Mouse (Mus musculus) liver, embryonic 14.5 days (tissue): ENCODE measurements at regions not wholly inside any gene's neighbourhood (a gene's known extent, or its start where the extent isn't known, plus 50 kb on each side); places are given as distances from the start of the nearest gene placed in this dataset.
A peak's percentile ranks its signal among the peaks of the same experiment; 100 is the strongest.

ENCODE experiments used
- ATAC-seq: fragments of 200-750 bp; cut with Nextera tagmentation; 2 replicates; pipeline ENCODE4 v1.8.0; 2017; ENCODE audit warnings: moderate number of reproducible peaks, mild to moderate bottlenecking, moderate library complexity; ENCODE audit not compliant: insufficient read depth
- DNase-seq, 3 experiments: peaks; one replicate each; pipeline ENCODE4 v3.0.0-alpha.2; 2012 to 2013; ENCODE audit warnings: low read depth in 3 of 3, low spot score in 3 of 3
- H3K27ac ChIP-seq: fragments of 300-500 bp; sonication (generic); 2 replicates; pipeline ENCODE4 v1.5.1; 2014; ENCODE audit warnings: moderate library complexity, mild to moderate bottlenecking, control low read depth, inconsistent platforms
- H3K27me3 ChIP-seq: fragments of 300-500 bp; sonication (generic); 2 replicates; pipeline ENCODE4 v1.6.1; 2014; ENCODE audit warnings: mild to moderate bottlenecking, low read length, moderate library complexity; ENCODE audit not compliant: control insufficient read depth, insufficient read depth
- H3K36me3 ChIP-seq: fragments of 300-500 bp; sonication (generic); replicated peaks from 2 replicates; pipeline ENCODE4 v1.6.1; 2014; ENCODE audit warnings: low read depth; ENCODE audit not compliant: control insufficient read depth, insufficient read depth
- H3K4me1 ChIP-seq, 2 experiments: fragments of 200-500 bp in 1 of 2; fragments of 300-500 bp in 1 of 2; sonication (generic) in 1 of 2; replicated peaks; 2 replicates each; pipeline ENCODE4 v1.6.1; 2012 to 2014; ENCODE audit warnings: antibody characterized with exemption in 1 of 2, inconsistent platforms in 1 of 2, low read length in 1 of 2; ENCODE audit not compliant: control insufficient read depth in 2 of 2, insufficient read depth in 2 of 2
- H3K4me2 ChIP-seq: fragments of 300-500 bp; sonication (generic); 2 replicates; pipeline ENCODE4 v1.6.1; 2014; ENCODE audit warnings: low read depth, mild to moderate bottlenecking, control low read depth, moderate library complexity
- H3K4me3 ChIP-seq, 2 experiments: fragments of 200-500 bp in 1 of 2; fragments of 300-500 bp in 1 of 2; sonication (generic) in 1 of 2; 2 replicates each; pipeline ENCODE4 v1.5.1; 2012 to 2014; ENCODE audit warnings: low read depth in 2 of 2, low read length in 2 of 2, mild to moderate bottlenecking in 2 of 2, control low read depth in 1 of 2, inconsistent platforms in 1 of 2, moderate library complexity in 1 of 2; ENCODE audit not compliant: insufficient read depth in 1 of 2
- H3K9ac ChIP-seq: fragments of 300-500 bp; sonication (generic); replicated peaks from 2 replicates; pipeline ENCODE4 v1.6.1; 2014; ENCODE audit warnings: mild to moderate bottlenecking, control low read depth, moderate library complexity
- H3K9me3 ChIP-seq: fragments of 300-500 bp; sonication (generic); 2 replicates; pipeline ENCODE4 v1.6.1; 2016; ENCODE audit warnings: low read length, mixed read lengths; ENCODE audit not compliant: control insufficient read depth
- CTCF ChIP-seq: IDR thresholded peaks from 2 replicates; pipeline ENCODE4 v1.5.1; 2016; ENCODE audit warnings: antibody characterized with exemption, low read depth, control low read depth
- EP300 ChIP-seq: IDR thresholded peaks from 2 replicates; pipeline ENCODE4 v1.6.1; 2016; ENCODE audit warnings: antibody characterized with exemption, low read depth
- WGBS: fragments of 180-500 bp; shearing (Covaris S2); extraction: QIAGEN DNeasy Blood & Tissue Kit; methylation state at CpG from one replicate; pipeline ENCODE4 v1.1.7; 2014; ENCODE audit not compliant: insufficient replicate concordance; 5-methylcytosine and 5-hydroxymethylcytosine counted together

GRCm38 (mm10) chr3:128104516-128104915 is 208.4 kb upstream of the Fam241a start:
- ATAC-seq, result no peak
- no peaks in the 10 kb centered on the region for H3K9me3 ChIP-seq
- H3K27me3 ChIP-seq, result no peaks in the 10 kb centered on the region
- no peak overlapping the region for H3K27ac ChIP-seq
- TF ChIP-seq CTCF (no peak), EP300 (no peak)
- no peaks in the 10 kb centered on the region for H3K36me3 ChIP-seq
- DNase-seq, result no peak
- no peak overlapping the region for H3K9ac ChIP-seq
- no peaks in the 10 kb centered on the region for H3K4me1 ChIP-seq
- H3K4me2 ChIP-seq, result no peak overlapping the region
- WGBS, result 62% methylated on average over 6 of the region's 6 CpGs
- H3K4me3 ChIP-seq, result no peak overlapping the region

- ATAC-seq, result no peak
- no peak for DNase-seq
- Histone ChIP-seq H3K9me3 (no peaks in the 10 kb centered on the region), H3K27me3 (no peaks in the 10 kb centered on the region), H3K9ac (no peak overlapping the region), H3K36me3 (no peaks in the 10 kb centered on the region), H3K4me2 (no peak overlapping the region), H3K4me1 (no peaks in the 10 kb centered on the region), H3K27ac (no peak overlapping the region), H3K4me3 (no peak overlapping the region)
- TF ChIP-seq CTCF, result no peak
- TF ChIP-seq EP300, result no peak
Observed at GRCm38 (mm10) chr3:128093046-128093445, 196.9 kb upstream of the Fam241a start.

GRCm38 (mm10) chr3:128088207-128088606 is 192.1 kb upstream of the Fam241a start:
- DNase-seq (no peak), ATAC-seq (no peak)
- no peak overlapping the region for H3K9ac ChIP-seq

GRCm38 (mm10) chr3:128087163-128087562 is 191.0 kb upstream of the Fam241a start:
- H3K4me1 ChIP-seq, result no peaks in the 10 kb centered on the region
- H3K9me3 ChIP-seq, result no peaks in the 10 kb centered on the region
- H3K4me2 ChIP-seq, result no peak overlapping the region
- H3K27me3 ChIP-seq, result no peaks in the 10 kb centered on the region
- TF ChIP-seq EP300 (no peak), CTCF (no peak)
- ATAC-seq (no peak), DNase-seq (no peak)
- WGBS, result 61% methylated on average over 10 of the region's 10 CpGs
- H3K4me3 ChIP-seq, result no peak overlapping the region
- H3K9ac ChIP-seq, result no peak overlapping the region
- no peaks in the 10 kb centered on the region for H3K36me3 ChIP-seq
- no peak overlapping the region for H3K27ac ChIP-seq

More at GRCm38 (mm10) chr3:128088207-128088606, 192.1 kb upstream of the Fam241a start:
- TF ChIP-seq CTCF, result peak; percentile 38
- TF ChIP-seq EP300, result no peak
- no peaks in the 10 kb centered on the region for H3K27me3 ChIP-seq
- no peaks in the 10 kb centered on the region for H3K36me3 ChIP-seq
- H3K9me3 ChIP-seq, result no peaks in the 10 kb centered on the region
- no peaks in the 10 kb centered on the region for H3K4me1 ChIP-seq
- no peak overlapping the region for H3K4me2 ChIP-seq
- no peak overlapping the region for H3K27ac ChIP-seq
- no peak overlapping the region for H3K4me3 ChIP-seq
- WGBS, result 35% methylated on average over 4 of the region's 4 CpGs

- WGBS, result 56% methylated on average over 6 of the region's 6 CpGs
- no peak overlapping the region for H3K4me3 ChIP-seq
- DNase-seq (no peak), ATAC-seq (no peak)
- no peak for TF ChIP-seq EP300
- no peak for TF ChIP-seq CTCF
- H3K9me3 ChIP-seq, result no peaks in the 10 kb centered on the region
- H3K27me3 ChIP-seq, result no peaks in the 10 kb centered on the region
- no peak overlapping the region for H3K27ac ChIP-seq
- no peak overlapping the region for H3K9ac ChIP-seq
- H3K36me3 ChIP-seq, result no peaks in the 10 kb centered on the region
- no peaks in the 10 kb centered on the region for H3K4me1 ChIP-seq
- no peak overlapping the region for H3K4me2 ChIP-seq
Observed at GRCm38 (mm10) chr3:128082463-128082862, 186.3 kb upstream of the Fam241a start.
